Mouse (Mus musculus) ES-Bruce4 (cell line): ENCODE results near the gene Maf. TPM values are rescaled to one million over a fixed set of nuclear protein-coding genes. Genes with fewer than 3 reads are reported as not detected.

Experiments
- H3K27ac ChIP-seq: 2 replicates; pipeline ENCODE4 v1.5.1; 2012; ENCODE audit warnings: low read length, inconsistent platforms; ENCODE audit not compliant: insufficient read depth
- H3K27me3 ChIP-seq: 2 replicates; pipeline ENCODE4 v1.6.1; 2012; ENCODE audit warnings: mild to moderate bottlenecking, low read length, inconsistent platforms; ENCODE audit not compliant: control insufficient read depth, poor library complexity, insufficient read depth, severe bottlenecking
- H3K36me3 ChIP-seq: 2 replicates; pipeline ENCODE4 v1.6.1; 2012; ENCODE audit warnings: inconsistent platforms, mild to moderate bottlenecking, low read length, moderate library complexity; ENCODE audit not compliant: control insufficient read depth, poor library complexity, insufficient read depth, severe bottlenecking
- H3K4me1 ChIP-seq: one replicate; pipeline ENCODE4 v1.8.1; 2011; ENCODE audit warnings: low read length; ENCODE audit not compliant: control insufficient read depth, insufficient read depth
- H3K4me3 ChIP-seq: 2 replicates; pipeline ENCODE4 v1.5.1; 2011; ENCODE audit warnings: low read depth, mild to moderate bottlenecking, low read length
- H3K9ac ChIP-seq: 2 replicates; pipeline ENCODE4 v1.6.1; 2012; ENCODE audit warnings: low read depth, mild to moderate bottlenecking, inconsistent platforms; ENCODE audit not compliant: poor library complexity, severe bottlenecking
- H3K9me3 ChIP-seq: replicated peaks from 2 replicates; pipeline ENCODE4 v1.6.1; 2012; ENCODE audit warnings: mild to moderate bottlenecking, low read length, inconsistent platforms; ENCODE audit not compliant: control insufficient read depth, poor library complexity, insufficient read depth, severe bottlenecking
- CTCF ChIP-seq: IDR thresholded peaks from one replicate; pipeline ENCODE4 v1.8.1; 2011; ENCODE audit warnings: low read depth, low read length
- EP300 ChIP-seq: IDR thresholded peaks from 2 replicates; pipeline ENCODE4 v1.6.1; 2011; ENCODE audit warnings: low read depth, low read length; ENCODE audit not compliant: insufficient read depth
- POLR2A ChIP-seq: IDR thresholded peaks from one replicate; pipeline ENCODE4 v1.8.1; 2011; ENCODE audit warnings: low read length; ENCODE audit not compliant: insufficient read depth
- polyA plus RNA-seq: library from polyadenylated mRNA; stranded (reverse); fragments of >200 nt; gene quantifications from 2 replicates; pipeline ENCODE4 v1.2.4, GENCODE M21; 2011; ENCODE audit warnings: low read depth; ENCODE audit not compliant: missing spikeins, insufficient read depth, insufficient read length

The Maf gene
- polyA plus RNA-seq, 1 experiment = 0.69 TPM

- H3K4me3 ChIP-seq = no peak overlapping the region
- TF ChIP-seq CTCF (no peak), POLR2A (no peak), EP300 (no peak)
- H3K27ac ChIP-seq = no peak overlapping the region
- H3K27me3 ChIP-seq = peaks cover 25% of the 10 kb centered on the region
- no peaks in the 10 kb centered on the region for H3K9me3 ChIP-seq
- H3K36me3 ChIP-seq = no peaks in the 10 kb centered on the region
- no peak overlapping the region for H3K9ac ChIP-seq
- no peaks in the 10 kb centered on the region for H3K4me1 ChIP-seq
Observed at GRCm38 (mm10) chr8:115709931-115710330, 2.3 kb upstream of the Maf start.

- Histone ChIP-seq H3K27me3 (peaks cover 28% of the 10 kb centered on the region), H3K9ac (no peak overlapping the region), H3K27ac (no peak overlapping the region), H3K9me3 (no peaks in the 10 kb centered on the region), H3K4me1 (no peaks in the 10 kb centered on the region), H3K4me3 (no peak overlapping the region), H3K36me3 (no peaks in the 10 kb centered on the region)
- TF ChIP-seq EP300 (no peak), POLR2A (no peak), CTCF (no peak)
Observed at GRCm38 (mm10) chr8:115708936-115709780, 1.6 kb upstream of the Maf start.

GRCm38 (mm10) chr8:115706861-115707730 is 498 bp downstream of the Maf start:
- peak overlapping the region; percentile 63 for H3K4me3 ChIP-seq
- no peaks in the 10 kb centered on the region for H3K9me3 ChIP-seq
- TF ChIP-seq EP300 (no peak), POLR2A (no peak), CTCF (no peak)
- no peak overlapping the region for H3K27ac ChIP-seq
- H3K27me3 ChIP-seq = peaks cover 28% of the 10 kb centered on the region
- no peaks in the 10 kb centered on the region for H3K4me1 ChIP-seq
- peak overlapping the region; percentile 54 for H3K9ac ChIP-seq
- no peaks in the 10 kb centered on the region for H3K36me3 ChIP-seq

- no peak overlapping the region for H3K27ac ChIP-seq
- peaks cover 28% of the 10 kb centered on the region for H3K27me3 ChIP-seq
- TF ChIP-seq EP300 (no peak), CTCF (no peak), POLR2A (no peak)
- no peaks in the 10 kb centered on the region for H3K9me3 ChIP-seq
- H3K36me3 ChIP-seq = no peaks in the 10 kb centered on the region
- H3K9ac ChIP-seq = peak overlapping the region; percentile 54
- H3K4me3 ChIP-seq = peak overlapping the region; percentile 63
- H3K4me1 ChIP-seq = no peaks in the 10 kb centered on the region
Observed at GRCm38 (mm10) chr8:115706411-115706860, 1.2 kb downstream of the Maf start.

- H3K9ac ChIP-seq = peak overlapping the region; percentile 54
- H3K4me3 ChIP-seq = peak overlapping the region; percentile 53
- no peak overlapping the region for H3K27ac ChIP-seq
Observed at GRCm38 (mm10) chr8:115705591-115706110, 1.9 kb downstream of the Maf start.

More at GRCm38 (mm10) chr8:115705591-115706110, 1.9 kb downstream of the Maf start:
- Histone ChIP-seq H3K4me1 (no peaks in the 10 kb centered on the region), H3K9me3 (no peaks in the 10 kb centered on the region), H3K27me3 (peaks cover 28% of the 10 kb centered on the region), H3K36me3 (no peaks in the 10 kb centered on the region)
- TF ChIP-seq POLR2A (no peak), CTCF (no peak), EP300 (no peak)
